Mouse (Mus musculus) layer of hippocampus, postnatal 10 days (tissue): ENCODE results near the gene Lmntd1. TPM values are rescaled to one million over a fixed set of nuclear protein-coding genes. Genes with fewer than 3 reads are reported as not detected.

ENCODE experiments used
- total RNA-seq, 2 experiments: library from RNA; stranded (reverse); gene quantifications; 2 replicates each; pipeline ENCODE4 v1.2.3; 2021

Lmntd1 gene
- total RNA-seq, 2 experiments from 2014 or later: 2.1 to 2.8 TPM

Other genes starting within 250 kb of the Lmntd1 start
- gene Tuba3b, start 1.4 kb upstream of the Lmntd1 start, total RNA-seq: not detected
- 10 to 100 TPM; 13.5 to 14.1 TPM for gene Rassf8, start 132.4 kb upstream of the Lmntd1 start, total RNA-seq